Mouse (Mus musculus) lung, adult 18-20 months (tissue): Measurements from ENCODE around the gene Henmt1.

Experiments
- DNase-seq, 2 experiments: peaks; one replicate each; pipeline ENCODE4 v3.0.0; 2022; ENCODE audit warnings: mixed read lengths in 2 of 2

Gene Henmt1

DNA sequence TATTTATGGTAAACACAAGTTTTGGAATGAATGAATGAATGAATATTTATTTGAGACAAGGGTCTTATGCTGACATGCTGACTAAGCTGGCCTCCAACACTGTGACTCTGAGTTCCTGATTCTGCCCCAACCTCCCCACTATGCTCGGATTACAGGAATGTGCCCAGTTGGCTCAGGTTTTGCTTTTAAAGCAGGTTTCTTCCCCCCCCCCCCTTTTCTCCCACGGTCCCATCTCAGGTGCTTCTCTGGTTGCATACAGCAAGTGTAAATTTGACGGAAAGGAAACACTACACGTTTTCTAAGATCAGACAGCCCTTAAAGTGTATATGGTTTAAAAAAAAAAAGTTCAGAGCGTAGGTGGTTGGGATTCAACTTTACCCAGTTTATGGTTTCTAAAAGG lies at the start of gene Henmt1:
Gene Henmt1 (plus strand): TSS at position 301 of the 400 bp plus-strand sequence.
- DNase-seq, result no peak

DNA sequence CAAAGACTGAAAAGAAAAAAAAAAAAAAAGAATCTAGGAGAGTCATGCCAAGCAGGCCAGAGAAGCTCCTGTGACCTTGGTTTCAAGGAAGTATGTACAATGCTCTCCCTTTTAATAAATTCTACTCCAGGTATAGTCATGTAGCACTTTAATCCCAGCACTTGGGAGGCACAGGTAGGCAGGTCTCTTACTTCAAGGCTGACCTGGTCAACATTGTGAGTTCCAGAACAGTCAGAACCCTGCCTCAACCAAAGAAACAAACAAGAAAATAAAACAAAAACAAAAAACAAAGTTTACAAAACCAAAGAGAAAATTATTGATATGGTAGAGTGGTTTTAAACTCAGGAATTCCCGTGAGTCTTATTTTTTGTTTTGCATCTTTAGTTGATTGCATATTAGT lies 49.8 kb upstream of the Henmt1 start, which contains the start of gene Fndc7:
Gene Fndc7 (minus strand): TSS at position 101 of the 400 bp plus-strand sequence.
- DNase-seq, result no peak

DNA sequence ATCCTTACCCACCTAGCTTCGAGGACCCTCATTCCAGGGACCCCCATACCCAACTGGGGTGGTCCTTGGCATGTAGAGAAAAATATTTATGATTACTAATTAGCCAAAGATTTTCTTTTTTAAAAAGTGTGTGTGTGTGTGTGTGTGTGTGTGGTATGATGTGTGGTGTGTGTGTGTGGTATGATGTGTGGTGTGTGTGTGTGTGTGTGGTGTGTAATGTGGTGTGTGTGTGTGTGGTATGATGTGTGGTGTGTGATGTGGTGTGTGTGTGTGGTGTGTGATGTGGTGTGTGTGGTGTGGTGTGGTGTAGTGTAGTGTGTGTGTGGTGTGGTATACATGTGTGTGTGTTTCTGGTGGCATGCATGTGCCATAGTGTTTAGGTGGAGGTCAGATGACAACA lies 47.6 kb upstream of the Henmt1 start:
- no peak for DNase-seq

DNA sequence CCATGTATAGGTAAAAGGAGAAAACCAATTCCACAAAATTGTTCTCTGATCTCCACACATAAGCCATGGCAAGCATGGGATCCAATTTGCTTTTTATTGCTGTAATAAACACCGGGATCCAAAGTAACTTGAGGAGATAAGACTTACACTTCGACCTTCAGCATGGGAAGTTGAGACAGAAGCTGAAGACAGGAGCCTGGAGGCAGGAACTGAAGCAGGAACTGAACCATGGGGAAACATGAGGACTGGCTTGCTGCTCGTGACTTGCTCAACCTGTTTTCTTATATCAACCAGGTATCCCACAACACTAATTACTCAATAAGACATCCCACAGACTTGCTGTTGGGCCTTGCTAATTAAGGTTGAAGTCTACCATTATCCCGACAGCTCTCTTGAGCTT lies 46.8 kb upstream of the Henmt1 start:
- no peak for DNase-seq

DNA sequence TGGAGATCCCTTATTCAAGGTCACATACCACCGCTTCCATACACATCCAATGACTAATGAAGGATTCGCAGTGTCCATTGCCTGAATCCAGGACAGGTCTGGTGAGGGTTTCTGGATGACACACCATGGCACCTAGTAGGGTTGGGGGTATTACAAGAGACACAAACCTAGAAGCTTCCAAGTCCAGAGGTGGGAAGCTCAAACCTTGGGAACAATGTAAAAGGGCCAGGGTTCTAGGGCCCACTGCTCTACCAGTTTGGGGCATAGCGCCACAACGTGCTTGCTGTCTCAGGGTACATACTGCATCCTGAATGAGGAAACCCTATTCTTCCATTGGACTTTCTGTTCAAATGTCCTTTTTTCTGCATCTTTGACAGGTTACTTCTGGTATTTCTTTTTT lies 41.0 kb upstream of the Henmt1 start:
- DNase-seq, result no peak

DNA sequence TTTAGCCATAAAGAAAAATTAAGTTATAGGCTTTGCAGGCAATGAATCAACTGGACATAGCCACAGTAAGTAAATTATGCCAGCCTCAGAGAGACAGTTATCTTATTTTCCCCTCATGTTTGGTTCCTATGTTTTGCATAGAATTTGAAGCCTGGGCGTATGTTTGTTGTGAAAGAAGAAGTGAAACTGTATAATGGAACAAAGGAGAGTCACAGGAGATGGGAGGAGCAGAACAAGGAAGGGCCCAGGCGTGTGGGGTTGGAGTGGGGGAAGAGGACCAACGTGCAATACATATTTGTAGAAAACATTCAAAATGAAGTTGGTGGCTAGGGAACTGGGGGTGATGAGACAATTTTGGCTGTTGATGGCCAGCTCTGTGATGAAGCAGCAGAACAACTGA lies 39.5 kb upstream of the Henmt1 start:
- DNase-seq, result peak; percentile 25 to 46

DNA sequence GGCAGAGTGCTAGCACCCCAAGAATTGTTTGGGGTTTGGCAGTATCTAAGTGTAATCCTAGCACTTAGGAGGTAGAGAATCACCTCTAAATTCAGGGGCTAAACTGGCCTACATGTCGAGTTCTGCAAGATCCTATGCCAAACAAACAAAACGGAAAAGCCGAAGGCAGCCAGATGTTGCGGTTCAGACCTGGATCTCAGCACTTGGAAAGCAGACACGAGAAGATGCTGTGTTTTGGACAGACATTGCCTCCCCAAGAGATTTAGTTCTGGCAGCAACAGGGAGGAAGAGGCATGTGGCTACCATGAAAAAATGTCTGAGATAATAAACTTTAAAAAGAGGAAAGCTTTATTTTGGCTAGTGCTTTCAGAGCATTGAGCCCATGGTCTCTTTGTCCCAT lies 39.0 kb upstream of the Henmt1 start:
- DNase-seq, result no peak

DNA sequence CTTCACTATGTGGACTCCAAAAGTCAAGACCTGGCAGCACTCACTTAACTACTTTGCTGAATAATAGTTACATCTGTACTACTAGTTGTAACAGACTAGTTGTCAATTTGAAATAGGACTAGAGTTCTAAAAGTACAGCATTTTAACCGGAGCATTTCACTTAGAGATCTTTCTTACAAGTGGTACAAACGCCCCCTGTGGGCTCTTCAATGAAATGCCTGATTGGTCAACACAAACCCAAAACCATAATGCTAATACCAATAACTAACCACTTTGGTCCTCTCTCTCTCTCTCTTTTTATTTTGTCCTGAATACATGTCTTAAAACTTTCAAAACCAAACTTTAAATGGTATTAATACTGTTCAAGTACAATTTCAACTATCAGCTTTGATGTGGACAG lies 37.6 kb upstream of the Henmt1 start:
- DNase-seq, result no peak

DNA sequence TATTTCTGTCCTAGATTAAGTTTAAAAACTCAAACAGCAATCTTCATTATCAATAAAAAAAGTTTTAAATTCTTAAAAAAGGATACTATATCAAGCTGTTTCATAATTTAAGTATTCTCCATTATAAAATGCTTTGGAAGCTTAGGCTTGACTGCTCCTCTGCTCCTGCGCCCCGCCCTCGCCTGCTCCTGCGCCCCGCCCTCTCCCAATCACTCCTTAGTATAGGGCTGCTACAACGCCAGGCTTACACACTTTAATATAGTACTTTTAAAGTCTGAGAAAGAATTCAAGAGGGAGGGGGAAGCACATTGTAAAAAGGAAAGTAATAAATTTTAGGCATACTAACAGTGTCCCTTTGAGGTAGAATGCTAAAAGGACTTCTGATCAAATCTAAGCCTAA lies 36.7 kb upstream of the Henmt1 start:
- DNase-seq, result no peak

DNA sequence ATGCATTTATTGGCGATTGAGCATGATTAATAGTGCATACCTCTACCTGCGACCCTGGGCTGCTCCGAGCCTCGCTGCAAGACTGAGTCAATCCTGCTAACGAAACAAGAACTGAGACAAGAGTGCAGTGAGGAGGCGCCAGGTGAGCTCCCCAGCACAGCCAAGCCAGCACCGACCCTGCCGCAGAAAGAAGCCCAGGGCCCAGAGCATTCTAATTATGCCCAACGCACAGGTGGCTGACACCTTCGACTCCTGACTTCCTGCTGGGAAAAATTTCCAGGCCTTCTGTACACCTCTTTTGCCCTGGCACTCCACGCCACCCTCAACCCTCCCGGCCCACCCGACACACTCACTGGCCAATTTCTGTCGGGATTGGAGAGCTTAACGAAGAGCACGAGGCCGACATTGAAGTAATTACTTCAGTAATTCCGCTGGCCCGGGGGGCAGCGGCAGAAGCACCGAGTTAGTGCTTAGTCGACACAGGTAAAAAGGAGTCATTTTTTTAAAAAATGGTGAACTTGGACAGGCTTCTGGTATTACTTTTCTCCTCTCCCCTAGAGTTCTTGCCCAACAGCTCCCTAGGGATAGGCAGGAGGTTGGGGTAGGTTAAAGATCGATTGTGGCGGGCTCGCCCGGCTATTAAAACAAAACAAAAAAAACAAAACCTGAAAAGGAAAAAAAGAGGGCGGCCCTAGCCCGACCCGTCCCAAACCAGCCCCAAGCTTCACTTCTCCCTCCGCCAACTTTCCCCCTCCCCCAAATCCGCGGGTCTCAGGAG lies 29.2 kb upstream of the Henmt1 start:
- DNase-seq, result peak in 1 of 2 experiments; percentile 17

DNA sequence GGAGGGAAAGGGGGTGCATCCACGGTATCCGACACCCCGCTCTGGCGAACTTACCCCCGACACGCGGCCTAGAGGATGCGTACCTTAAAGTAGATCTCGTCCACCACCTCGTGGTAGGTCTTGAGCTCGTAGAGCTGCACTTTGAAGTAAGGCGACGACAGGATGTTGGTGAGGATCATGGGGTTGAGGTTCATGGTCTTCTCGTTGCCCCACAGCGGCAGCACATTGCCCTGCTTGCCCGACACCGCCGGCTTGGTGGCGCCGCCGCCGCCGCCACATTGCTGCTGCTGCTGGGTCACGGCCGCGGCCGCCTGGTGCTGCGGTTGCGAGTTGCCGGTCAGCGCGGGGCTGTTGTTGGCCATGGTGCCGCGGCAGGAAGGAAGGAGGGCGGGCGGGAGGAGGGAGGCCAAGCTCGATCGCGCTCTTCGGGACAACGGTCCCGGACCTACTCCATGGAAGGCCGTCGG lies 28.6 kb upstream of the Henmt1 start:
- DNase-seq, result peak; percentile 68 to 71

DNA sequence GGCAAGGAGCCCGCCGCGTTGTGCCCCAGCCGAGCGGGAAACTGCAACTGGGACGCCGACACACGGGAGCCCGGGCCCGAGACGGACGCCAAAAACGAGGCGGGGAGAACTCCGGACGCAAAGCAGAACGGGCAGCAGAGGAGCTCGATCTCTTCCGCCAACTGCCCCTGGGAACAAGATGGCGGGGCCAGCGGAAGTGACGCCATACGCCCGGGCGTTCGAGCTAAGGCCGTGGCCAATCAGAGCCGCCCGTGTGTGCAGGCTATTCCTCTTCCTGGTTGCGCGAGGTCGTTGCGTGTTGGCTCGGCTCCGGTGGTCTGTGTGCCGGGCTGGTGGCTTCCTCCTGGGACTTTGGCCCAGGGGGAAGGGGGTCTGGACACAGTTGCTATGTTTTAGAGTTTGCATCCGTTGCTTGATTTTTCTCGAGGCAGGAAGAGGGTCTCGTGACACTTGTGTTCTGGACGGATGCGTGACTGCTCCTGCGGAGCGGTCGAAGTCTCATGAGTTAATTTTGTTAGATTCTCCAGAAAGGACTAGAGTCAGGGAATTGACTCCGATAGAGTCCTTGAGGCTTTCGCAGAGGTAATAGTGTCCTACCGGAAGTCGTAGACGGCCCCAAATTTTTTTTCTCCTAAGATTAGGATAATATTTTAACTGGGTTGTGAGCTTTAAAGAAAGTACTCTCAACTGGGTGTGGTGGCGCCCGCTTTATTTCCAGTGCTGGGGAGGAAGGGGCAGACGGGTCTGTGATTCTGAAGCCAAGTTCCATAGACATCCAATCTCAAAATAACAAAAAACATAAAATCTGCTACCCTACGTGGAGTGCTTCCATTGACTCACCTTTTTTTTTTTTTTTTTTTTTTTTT lies 27.9 kb upstream of the Henmt1 start, which contains the start of gene Prpf38b:
Gene Prpf38b (minus strand): TSS at position 180 of the 866 bp plus-strand sequence.
- peak; percentile 96 for DNase-seq

DNA sequence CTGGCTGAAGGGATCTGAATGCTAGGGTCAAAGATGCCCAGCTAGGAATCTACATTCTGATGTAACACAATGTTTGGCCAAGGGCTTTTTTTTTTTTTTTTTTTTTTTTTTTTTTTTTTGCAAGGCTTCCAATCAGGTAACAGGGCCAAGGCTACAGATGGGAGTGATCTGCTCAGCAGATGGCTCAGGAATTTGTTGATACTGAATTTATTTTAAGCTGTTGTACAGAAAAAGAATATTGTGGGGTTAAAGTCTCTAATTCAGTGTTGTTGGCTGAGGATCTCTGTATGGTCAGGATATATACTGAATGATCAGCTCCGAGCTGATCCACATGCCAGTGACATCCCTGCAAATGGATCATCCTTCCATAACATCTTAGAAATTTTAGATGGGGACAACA lies 23.7 kb upstream of the Henmt1 start:
- DNase-seq, result no peak

DNA sequence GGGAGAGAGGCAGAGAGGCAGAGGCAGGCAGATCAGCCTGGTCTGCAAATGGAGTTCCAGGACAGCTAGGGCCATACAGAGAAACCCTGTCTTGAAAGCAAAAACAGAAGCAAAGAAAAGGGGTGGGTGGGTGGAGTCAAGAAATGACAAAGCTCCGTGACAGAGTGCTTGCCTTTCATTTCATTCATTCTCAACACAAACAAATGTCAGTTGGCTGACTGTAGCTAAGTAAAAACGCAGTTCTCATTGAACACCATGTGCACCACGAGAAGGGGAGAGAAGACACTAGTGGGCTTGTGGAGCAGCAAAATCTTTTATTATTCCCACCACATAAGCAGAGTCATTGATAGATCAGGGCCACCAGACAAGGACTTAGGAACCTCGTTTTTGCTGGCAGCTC lies 22.8 kb upstream of the Henmt1 start:
- DNase-seq, result no peak

DNA sequence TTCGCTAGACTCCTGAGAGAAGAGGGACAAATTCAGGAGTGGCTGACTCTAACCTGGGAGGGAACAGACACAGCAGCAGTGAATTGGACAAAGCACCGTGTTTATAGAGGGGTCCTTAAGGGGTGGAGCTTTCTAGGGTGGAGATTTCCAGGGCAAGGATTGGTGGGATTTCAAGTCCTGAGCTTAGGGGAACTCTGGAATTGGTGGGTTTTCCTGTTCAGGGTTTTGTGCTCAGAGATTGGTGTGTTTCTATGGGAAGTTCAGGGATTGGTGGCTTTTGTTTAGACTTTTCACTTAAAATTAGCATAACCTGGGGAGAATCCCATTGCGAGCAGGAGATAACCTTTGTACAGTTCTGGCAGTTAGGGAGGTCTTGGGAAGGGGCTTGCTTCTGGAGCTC lies 21.7 kb upstream of the Henmt1 start:
- no peak for DNase-seq

DNA sequence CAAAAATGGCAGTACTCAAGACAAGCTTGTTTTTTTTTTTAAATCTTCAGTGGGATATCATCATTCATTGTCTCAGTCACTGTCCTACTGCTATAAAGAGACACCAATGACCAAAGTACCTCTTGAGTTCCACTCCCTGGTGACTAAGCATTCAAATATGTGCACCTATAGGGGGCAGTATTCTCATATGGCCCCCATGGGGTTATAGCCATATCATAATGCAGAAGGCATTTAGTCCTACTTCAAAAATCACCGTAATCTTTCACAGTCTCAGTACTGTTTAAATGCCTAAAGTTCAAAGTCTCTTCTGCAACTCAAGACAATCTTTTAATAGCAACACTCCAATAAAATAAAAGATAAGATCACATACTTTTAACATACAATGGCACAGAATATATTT lies 20.8 kb upstream of the Henmt1 start:
- no peak for DNase-seq

DNA sequence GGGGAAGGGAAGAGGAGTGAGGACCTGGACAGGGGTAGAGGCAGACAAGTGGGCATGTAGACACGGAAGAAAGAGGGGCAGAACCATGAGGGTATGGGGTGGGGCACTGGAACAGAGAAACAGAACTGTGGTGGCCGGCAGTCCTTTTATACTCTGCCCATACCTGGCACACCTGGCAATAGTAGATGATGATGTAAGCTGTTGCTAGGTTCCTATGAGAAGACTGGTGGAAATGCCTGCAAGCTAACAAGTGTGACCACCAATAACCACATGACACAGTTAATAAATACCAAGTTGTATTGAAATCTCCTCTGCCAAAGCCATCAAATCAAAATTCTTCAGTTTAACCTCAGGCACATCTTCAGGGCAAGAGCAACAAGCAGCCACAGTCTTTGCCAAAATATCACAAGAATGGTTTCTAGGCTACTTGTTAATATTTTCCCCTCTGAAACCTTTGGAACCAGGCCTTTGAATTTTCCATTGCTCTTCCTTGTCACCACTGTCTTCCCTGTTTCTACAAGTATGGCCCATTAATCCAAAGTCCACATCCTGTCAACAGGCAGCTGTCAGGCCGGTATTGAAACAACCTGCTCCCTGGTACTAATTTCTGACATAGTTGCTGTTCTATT lies 19.1 kb upstream of the Henmt1 start:
- DNase-seq, result no peak

DNA sequence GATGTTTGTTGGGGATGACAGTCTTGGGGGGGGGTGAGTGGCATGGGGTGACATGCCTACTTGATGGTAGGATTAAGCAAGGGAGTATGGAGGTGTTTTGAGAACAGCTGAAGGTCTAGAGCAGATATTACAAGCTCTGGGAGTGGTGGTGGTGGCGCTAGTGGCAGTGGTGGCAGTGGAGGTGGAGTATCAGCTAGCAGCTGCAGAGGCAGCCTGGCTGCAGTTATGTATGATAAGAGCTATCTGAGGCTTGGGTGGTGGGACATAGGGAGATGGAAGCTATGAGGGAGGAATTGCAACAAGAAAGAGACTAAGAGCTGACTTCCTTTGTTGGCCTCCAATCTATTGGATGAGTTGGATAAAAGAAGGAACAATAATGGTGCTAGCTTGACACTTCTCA lies 17.9 kb upstream of the Henmt1 start:
- DNase-seq, result no peak

DNA sequence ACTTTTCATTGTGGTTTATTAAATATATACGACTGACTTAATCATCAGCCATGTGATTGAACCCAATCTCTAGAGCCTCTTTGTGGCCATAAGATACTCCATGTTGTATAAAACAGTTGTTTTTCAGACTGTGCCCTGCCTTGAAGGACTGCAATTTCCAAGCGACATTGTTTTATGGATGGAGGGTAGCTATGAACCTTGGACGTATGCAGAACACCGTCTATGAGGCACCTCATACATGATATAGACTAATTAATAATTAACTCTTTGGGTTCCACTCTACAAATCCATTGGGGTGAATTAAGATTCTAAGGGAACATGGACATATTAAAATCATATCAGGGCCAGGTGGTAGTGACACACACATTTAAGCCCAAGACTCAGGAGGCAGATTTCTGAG lies 14.0 kb upstream of the Henmt1 start:
- no peak for DNase-seq

DNA sequence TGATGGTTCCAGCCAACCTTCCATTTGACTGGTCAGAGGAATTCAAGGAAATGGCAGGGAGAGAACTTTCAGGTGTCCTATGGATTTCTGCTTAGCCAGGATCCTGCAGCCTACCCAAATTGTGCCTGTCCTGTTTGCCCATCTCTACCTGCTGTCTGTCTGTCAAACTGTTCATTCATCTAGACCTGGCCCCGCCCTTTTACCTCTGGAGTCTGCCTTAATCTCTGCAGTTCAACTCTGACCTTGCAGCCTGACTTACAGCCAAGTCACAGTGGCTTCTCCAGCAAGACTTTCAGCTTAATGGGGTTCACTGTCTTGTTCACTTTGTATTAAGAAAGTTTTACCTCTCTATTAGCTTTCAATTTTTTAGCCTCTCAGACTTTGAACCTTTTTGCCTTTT lies 13.4 kb upstream of the Henmt1 start:
- DNase-seq, result no peak

DNA sequence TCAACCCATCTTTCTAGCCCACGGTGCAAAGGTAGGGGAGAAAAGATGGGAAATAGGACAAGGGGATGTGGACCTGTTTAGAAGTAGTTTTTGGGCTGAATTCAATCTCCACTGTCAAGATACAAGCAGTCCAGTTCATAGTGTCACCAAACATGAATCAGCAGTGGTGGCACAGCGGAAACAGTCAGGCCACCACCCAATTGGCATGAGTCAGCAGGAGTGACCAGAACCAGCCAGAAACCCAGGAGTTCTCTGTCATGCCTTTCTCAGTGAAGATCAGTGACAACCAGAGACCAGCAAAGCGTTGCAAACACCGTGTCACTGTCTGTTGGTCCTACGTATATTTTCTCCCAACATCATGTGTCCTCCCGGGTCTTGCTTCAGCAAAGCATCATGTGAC lies 6.1 kb upstream of the Henmt1 start:
- DNase-seq, result no peak

DNA sequence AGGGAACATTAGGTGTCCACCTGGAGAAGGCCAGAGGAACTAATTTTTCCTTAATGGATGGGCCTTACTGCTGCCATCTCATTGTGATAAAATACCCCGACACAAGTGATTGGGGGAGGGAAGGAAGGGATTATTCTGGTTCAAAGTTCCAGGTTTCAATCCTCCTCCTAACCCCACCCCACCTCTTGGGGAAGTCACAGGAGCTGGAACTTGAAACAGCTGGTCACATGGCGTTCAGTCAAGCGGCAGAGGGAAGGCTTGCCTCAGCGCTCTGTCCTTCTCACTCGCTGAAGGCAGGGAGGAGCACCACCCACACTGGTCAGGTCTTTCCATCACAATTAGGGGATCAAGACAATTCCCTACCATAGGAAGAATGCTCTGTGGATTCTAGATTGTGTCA lies 982 bp upstream of the Henmt1 start:
- DNase-seq, result no peak

DNA sequence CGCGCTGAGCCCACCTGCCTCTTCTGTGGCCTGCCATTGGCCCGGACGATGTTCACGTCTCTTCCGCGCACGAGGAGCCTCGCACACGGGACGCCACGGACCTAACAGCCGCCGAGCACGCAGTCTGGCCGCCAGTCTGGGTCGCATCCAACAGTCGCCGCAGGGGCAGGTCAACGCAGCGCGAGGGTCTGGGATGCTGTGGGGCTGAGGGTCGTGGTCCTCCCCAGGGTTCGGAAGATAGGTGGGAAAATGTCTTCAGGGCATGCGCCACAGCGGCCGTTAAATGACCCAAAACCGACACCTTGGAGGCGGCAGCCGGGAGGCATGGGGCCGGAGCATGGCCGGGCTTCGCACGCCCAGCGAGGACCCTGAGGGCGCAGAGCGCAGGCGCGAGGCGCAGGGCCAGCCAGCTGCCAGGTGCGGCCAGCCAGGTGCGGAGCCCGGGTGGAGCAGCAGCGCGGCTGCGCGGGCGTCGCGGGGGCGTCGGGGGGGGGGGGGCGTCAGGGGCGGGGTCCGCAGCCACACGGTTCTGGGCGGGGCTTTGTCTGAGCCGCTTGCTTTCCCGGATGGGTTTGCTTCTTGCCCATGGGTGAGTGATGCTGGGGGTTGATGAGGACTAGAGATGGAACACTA lies 444 bp downstream of the Henmt1 start, which contains the start of gene Gm9857:
Gene Gm9857 (minus strand): TSS at position 445 of the 633 bp plus-strand sequence.
- no peak for DNase-seq
